Mouse (Mus musculus): ENCODE results near the gene Zfp770. TPM values are rescaled to one million over a fixed set of nuclear protein-coding genes. Genes with fewer than 3 reads are reported as not detected.
"Not testable (repeated sequence)": the region's sequence is repeated elsewhere in the genome, so short reads cannot be mapped to it uniquely, and the experiment has no call there.

Zfp770 gene
- 10 to 100 TPM; 27.3 to 29.2 TPM for total RNA-seq (2021)
- long read RNA-seq, full-length matches to known transcripts = 5 of 7 reads
- long read RNA-seq, partial matches to known transcripts = 0 of 7 reads
- long read RNA-seq, other reads (novel, unspliced or antisense) = 2 of 7 reads

DNA sequence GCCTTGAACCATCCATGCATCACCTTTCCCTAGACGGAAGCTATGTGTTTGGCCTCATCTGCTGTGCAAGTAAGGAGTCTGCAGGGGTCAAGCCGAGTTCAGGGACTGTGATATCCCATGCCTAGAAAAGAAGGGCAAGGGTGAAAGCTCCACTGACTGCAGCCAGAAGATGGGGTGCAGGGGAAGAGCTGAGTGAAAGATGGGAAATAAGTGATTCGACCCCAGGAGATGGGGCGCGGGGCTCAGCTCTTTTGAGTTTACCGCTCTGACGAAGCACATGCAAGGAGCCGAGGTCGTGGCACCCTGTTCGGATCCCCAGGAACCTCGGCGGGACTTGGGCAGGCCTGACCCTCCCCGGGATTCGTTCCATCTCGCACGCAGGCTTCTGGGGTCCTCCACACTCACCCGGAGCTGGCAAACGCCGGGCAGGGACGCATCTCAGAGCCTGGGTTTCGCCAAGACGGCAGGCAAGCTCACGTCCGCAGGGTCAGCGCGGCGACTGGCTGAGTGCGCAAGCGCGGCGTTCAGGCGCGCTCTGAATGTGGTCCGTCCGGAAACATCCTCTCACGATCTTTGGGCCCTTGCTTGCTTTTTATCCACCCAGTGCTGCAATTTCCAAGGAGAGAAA, at the start of gene Zfp770:
TSS of gene Zfp770 (minus strand) at position 538 of the 628 bp plus-strand sequence.
- peak; percentile 84 to 86 for DNase-seq (ENCODE audit: low spot score in 2 of 2)

DNA sequence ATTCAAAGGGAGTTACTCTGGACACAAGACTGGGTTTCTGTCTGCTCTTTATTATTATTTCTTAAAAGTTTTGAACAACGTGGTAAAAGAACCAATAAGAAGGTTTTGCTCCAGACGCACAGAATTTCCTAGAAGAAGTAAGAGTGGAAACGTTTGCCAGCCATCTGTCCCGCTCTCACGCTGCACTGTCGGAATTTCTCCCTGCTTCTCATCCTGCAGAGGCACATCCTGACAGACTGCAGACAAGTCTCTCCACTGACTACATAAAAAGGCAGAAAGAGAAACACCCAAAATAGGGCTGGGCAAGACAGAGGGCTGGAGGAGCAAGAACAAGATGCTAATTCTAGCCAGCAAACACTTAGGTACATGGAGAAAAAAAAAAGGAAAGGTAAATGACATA, 48.2 kb upstream of the Zfp770 start:
- no peak for DNase-seq (ENCODE audit: low spot score in 2 of 2)

DNA sequence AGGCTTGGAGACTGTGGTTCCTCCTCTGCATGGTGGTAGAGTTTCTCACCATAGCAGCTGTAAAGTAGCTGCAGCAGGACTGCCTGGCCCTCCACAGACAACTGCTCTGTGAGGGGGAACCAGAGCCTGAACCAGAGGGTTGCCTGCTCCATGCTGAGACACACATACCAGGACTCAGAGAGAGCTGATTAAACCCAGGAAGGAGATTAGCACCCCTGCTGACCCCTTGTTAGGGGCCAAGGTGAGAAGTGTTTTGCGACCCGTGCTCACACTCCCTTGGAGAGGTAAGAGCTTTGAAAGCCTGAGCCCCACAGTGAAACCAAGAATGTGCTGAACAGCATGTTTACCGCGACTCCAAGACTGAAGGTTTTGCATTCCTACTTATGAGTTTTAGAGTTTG, 36.4 kb upstream of the Zfp770 start:
- DNase-seq (ENCODE audit: low spot score in 2 of 2) = no peak

DNA sequence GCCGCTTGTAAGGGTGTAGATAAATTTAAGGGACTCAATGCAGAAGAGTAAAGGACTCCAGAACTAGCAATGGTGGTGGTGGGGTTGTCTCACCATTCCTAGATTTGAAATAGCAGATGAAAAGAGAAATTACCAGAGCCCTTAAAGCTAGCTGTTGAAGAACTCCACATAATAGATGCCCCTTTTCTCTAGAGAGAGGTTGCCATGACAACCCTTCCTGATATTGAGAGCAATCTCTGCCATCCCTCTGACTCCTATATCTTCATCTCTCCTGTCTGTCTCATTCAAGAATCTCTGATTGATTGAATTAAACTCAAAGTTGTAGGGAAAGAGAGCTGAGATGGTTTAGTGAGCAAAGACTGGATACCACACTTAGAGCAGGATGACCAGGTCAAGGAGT, 35.3 kb upstream of the Zfp770 start:
- no peak for DNase-seq (ENCODE audit: low spot score in 2 of 2)

DNA sequence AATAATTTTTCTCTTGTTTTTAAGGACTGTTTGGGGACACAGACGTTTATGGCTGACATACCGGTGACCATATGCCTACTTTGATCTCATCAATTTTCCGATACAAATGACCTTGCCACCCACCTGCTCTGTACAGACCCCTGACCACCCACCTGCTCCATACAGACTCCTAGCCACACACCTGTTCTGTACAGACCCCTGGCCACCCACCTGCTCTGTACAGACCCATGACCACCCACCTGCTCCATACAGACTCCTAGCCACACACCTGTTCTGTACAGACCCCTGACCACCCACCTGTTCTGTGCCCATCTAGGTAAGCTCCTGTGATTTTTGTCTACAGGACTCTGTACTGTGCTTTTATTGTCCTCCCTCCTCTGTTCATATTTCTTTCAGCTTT, 34.3 kb upstream of the Zfp770 start:
- DNase-seq (ENCODE audit: low spot score in 2 of 2) = no peak

DNA sequence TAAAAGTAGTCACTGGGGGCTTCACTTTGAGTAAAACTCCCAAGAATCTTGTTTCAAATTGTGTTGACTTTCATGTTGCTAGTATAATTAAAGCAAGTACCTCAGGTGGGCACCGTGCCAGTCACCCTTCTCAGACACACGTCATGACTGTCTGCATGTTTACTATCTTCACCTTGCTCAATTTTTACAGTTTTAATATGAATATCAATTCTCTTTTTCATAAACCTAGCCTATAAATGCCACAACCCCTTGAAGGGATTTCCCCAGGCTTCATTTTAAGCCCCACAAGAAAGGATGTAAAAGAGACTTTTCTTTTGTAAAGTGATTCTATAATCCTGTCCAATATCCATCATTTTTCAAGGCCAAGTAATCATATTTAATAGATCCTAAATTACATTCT, 30.0 kb upstream of the Zfp770 start:
- no peak for DNase-seq (ENCODE audit: low spot score in 2 of 2)

DNA sequence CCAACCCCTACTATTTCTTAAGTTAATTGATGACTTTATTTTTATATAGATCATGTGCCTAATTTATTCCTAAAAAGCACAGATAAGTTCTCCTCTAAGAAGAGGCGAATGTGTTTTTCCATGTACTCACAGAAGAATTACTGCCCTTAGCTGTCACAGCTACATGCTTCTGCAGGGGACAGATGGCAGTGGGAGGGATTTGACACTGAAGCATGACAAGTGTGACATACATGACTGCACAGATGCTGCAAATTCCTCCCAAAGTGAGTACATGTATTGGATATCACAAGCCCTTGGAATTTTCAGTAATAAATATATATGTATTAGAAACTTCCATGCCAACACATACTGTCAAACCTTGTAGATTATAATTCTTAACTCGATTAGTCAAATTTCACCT, 27.4 kb upstream of the Zfp770 start:
- no peak for DNase-seq (ENCODE audit: low spot score in 2 of 2)

DNA sequence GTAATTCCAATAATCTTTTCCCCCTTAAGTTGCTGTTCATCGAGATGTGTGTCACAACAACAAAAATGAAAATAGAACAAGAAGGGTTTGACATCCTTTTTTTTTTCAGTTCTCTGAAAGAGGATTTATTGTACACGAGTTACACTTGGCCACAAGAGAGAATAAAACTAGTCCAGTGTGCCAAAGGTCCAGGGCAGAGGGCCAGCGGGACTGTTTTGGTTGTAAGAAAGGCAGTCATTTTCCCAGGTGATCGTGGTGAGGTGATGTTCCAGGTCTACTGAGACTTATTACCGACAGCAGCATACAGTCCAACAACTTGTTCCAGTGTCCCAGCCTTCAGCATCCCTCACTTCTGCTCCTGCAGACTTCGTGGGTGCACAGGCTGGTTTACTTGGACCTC, 3.8 kb upstream of the Zfp770 start:
- no peak for DNase-seq (ENCODE audit: low spot score in 2 of 2)

DNA sequence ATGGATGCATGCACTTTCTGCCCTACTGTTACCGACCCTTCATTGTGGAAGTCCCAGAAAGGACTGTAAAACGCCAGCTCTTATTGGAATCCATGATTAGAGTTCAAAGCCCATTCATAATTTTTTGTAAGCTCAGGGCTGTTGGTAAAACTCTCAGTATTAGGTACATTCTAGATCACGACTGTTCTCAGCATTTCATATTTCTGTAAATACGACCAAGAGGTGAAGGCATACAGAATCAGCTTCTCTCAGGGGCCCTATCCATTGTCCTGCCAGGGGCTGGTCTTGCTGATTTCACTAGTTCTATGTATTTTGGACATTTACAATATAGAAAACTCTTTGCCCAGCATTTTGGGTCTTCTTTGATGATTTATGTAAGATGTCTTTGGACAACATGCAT, 305 bp upstream of the Zfp770 start:
- DNase-seq (ENCODE audit: low spot score in 2 of 2) = no peak

DNA sequence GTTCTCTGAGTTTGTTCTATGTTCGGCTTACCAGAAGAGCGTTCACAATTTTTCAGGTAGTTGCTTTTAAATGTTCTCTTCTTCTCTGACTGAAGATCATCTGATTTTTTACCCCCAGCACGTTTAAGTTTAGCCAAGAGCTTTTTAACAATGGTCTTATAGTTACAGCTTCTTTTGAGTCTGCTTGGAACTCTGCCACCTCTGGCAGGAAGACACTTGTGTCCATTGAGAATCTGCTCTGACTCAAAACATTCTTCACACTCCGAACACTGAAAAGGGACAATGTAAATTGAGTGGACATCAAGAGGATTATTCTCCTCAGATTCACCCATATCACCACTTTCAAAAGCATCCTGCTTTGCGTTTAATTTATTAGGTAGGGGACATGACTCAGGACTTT, 4.8 kb downstream of the Zfp770 start:
- DNase-seq (ENCODE audit: low spot score in 2 of 2) = no peak

DNA sequence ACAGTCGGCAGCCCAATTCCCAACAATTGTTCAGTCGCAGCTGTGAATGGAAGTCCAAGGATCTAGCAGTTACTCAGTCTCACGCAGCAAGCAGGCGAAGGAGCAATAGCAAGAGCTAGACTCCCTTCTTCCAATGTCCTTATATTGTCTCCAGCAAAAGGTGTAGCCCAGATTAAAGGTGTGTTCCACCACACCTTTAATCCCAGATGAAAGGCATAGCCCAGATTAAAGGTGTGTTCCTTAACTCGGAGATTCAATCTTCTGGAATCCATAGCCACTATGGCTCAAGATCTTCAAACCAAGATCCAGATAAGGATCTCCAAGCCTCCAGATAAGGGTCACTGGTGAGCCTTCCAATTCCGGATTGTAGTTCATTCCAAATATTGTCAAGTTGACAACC, 14.3 kb downstream of the Zfp770 start, which contains the start of gene Aqr:
TSS of gene Aqr (minus strand) at position 101 of the 400 bp plus-strand sequence.
- not testable (repeated sequence) for DNase-seq (ENCODE audit: low spot score in 2 of 2)

DNA sequence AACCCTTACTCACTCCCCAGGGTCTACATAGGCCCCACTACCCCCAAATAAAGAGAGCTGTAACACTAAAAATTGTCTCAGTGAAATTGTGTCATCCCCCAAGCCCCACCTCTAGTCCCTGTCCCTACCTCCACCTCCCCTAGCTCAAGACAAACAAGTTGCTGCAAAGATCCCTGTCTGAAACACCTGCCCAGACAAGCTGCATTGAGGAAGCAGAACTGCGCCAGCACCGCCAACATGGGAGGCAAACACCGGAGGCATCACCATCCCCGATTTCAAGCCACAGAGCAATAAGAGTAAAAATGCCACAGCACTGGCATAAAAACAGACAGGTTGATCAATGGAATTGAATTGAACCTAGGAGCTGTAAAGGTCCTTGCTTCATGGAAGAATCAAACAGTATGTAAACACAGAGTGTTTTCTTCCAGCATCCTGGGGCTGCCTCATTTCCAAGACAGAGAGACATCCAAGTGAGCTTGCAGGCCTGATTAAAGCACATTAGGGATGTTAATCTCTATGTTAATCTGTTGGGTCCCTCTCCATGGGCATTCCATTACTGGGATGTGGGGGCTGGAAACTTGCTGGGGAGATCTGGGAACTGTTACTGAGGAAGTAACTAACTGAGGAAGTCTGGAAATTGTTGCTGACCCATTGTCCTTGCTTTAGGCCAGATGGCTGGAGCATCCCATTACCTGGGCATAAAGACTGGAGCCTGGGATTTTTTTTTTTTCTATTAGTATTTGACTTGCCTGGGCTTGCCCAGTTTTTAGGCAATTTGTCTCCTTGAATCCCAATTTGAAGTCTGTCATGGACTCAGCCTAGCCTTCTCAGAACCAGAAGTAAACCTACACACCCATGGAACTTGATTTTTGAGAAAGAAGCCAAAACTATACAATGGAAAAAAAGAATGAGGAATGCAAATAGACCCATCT, 23.2 kb downstream of the Zfp770 start:
- no peak for DNase-seq (ENCODE audit: low spot score in 2 of 2)

DNA sequence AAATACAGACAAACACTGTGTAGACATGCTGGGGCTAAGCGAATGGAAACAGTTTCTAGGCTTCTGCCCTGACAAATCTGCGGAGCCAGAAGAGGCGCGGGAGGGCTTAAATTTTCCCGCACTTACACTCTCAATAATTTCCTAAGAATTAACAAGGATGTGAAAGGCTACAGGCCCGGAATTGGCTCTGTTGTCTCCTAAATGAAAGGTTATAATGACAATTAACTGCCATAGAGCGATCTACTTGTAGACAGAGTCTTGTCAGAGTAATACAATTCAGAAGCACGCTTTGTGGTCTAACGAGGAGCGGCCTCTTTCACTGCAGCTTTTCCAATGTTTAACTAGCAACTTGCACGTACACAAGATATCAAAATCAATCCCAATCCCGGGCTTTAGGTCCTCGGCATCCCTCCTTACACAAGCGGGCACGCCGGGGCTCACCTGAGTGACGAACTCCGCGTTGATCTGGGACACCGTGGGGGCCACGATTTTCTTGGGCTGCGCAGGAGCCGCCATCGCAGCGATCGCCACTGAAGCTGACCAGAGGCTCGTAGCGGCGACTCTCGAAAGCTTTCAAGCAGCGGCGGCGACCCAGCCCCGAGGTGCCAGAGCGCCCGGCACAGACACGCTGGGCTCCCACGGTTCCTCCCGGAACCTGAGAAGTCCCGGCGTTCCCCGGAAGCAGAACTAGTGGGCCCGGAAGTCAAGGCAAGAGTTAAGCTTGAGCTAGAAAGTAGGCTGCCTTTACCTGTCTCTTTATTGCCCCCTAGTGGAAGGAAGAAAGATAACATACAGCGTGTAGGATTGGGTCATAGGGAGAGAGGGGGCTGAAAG, 26.4 kb downstream of the Zfp770 start:
- peak; percentile 78 to 80 for DNase-seq (ENCODE audit: low spot score in 2 of 2)

DNA sequence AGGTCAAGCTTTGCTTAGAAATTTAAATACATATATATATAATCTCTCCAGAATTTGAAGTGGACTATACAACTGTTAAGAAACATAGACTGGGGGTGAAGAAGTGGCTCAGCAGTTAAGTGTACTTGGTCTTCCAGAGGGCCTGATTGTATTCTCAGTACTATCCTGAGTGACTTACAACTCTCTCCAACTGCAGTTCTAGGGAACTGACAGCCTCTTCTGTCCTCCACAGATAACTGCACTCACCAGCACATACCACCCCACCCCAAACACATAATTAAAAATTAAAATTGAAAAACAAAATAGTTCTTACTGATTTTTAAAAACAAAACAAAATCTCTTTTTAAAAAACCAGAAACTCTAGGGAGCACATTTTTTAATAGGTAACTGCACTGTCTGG, 28.0 kb downstream of the Zfp770 start:
- no peak for DNase-seq (ENCODE audit: low spot score in 2 of 2)

DNA sequence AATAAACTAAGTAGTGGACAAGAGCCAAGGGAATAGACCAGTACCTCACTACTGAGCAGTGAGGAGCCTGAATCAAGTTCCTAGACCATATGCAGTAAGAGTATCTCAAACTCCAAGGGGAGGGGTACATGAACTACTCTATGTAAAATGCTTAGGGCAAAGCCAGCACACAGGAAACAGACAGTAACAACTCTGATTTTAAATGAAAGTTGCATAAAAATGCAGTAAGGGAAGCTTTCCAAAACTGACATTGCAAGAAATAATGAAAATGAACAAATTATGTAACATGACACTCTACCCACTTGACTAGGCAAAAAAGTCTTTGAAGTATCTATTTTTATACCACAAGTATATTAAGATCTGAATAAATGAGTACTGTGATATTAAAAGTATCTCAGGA, 33.4 kb downstream of the Zfp770 start:
- no peak for DNase-seq (ENCODE audit: low spot score in 2 of 2)

DNA sequence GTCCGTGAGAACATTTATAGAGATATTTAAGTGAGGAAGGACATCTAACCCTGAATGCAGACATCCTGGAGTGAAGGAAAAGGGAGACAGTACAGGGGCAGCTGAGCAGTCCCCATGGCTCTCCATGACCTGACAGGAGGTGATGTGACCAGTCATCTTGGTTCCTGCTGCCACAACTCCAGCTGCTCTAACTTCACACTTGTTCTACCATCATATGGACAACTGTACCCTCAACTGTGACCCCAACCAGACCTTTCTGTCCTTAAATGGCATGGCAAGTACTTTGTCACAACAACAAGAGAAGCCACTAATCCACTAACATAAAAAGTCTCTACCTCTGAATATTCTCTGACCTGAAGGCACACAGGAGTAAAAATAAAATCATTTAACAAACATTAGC, 39.3 kb downstream of the Zfp770 start:
- DNase-seq (ENCODE audit: low spot score in 2 of 2) = no peak

DNA sequence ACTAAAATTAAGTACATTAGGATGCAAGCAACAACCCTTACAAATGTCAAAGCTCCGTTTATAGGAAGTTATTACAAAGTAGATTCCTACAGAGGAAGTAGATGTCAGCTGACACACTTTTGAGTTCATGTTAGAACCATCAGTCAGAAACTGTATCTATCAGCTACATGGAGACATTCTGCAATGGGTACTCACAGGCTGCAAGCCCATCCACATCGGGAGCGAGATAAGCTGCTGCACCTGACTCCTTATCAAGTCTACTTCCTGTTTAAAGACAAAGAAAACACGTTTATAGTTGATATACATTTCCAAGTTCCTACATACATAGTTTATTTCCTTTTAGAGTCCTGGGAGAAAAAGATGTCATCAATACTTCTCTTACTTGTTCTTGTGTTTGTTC, 43.9 kb downstream of the Zfp770 start:
- no peak for DNase-seq (ENCODE audit: low spot score in 2 of 2)

DNA sequence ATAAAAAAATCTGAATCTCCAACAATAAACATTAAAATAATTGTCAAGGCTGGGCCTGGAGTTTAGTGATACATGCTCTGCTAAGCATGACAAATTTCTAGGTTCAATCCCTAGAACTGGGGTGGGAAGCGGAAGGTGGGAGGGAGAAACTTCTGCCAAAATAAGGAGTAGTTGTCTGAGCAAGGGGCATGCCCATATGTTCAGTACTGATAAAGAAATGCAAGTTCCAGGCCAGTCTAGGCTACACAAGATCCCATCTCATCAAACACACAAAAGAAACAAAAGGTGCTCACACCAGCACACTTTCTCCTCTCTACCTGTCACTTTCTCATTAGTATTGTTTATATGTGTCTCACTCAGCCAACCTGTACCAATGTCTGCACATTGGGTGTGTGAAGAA, 44.6 kb downstream of the Zfp770 start:
- no peak for DNase-seq (ENCODE audit: low spot score in 2 of 2)

DNA sequence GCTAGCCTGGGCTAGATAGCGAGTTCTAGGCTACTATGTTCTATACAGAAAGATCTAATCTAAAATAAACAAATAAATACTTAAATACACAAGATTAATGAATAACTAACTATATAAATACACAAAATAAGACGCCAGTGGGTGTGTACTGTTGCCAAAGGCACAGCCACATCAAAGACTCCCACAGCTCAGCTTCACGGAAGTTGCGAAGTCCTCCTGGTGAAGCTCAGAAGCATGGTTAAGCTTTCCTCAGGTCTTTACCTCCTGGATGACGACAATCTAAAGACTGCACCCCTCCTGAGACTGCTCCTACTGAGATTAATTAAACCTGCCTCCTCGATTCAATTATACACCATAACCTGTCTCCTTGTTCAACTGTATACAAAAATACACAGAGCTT, 48.0 kb downstream of the Zfp770 start:
- no peak for DNase-seq (ENCODE audit: low spot score in 2 of 2)

DNA sequence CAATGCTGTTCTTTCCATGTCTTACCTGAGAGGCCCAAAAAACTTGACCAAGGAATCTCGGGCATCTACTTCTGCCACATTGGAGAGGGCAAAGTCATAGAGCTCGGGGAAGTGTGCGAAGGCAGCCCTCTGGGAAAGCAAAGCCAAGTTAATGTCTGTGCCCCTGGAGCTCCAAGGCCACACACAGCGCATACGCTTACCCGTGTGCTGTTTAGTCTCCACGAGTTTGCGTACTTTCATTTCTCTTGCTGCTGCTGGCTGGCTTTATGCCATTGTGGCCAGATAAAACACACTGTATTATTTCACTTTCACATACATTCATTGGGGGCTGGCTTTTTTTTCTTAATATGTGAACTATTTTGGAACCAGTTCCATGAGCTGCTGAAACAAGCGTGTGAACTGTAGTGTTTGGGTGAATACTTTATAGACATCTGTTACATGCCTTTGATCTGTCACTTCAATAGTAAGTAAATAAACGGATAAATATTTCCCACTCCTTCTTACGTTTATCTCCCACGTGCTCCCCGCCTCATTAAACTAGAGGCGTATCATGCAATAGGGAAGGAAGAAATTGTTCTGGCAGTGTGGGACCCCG, 54.3 kb downstream of the Zfp770 start:
- no peak for DNase-seq (ENCODE audit: low spot score in 2 of 2)

DNA sequence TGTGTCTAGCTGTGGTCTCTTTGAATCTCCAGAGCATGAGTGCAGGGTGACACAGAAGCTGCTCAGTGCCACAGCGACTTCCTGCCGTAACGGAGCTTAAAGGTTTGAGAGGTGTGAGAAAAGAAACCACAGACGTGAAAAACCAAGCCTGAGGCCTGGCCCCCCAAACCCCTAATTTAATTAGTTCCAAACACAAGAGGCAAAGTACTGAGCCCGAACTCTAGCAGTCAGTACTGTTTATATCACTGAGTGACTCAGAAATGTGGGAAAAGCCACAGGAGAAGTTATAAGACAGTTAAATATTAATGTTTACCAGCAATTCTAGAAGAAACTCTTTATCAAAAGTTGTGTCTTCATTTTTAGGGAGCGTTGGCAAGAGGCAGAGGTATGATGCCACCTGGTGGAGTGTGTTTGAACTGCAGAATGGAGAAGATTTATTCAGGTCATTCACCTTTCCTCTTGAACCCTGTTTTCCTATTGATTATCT, 55.9 kb downstream of the Zfp770 start:
- peak; percentile 61 to 71 for DNase-seq (ENCODE audit: low spot score in 2 of 2)

Measured in layer of hippocampus, postnatal 10 days (tissue).